Mouse (Mus musculus): ENCODE data around the gene Gsdme.

DNA sequence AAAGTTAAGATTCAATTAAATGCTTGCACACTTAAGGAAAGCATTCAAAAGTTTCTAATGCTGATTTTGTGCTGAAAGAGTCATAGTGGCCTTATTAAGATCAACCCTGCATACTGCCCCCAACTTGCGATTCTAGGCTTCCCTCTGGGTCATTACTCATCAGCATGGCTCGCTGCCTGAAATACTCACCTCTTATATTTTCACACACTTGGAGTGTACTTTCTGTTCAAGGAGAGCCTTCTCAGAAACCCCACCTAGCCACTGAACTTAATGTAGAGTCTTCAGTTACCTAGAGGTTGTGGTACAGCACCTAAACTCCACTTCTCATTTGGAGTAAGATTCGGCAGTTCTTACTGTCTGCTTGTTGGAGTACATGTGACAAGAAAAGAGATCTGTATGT is 72.1 kb downstream of the Gsdme start:
- TF ChIP-seq CTCF (IDR thresholded peaks at IDR 0.05; ENCODE audit: low read depth) (no peak), EP300 (IDR thresholded peaks at IDR 0.05; ENCODE audit: low read depth) (no peak)
